Mouse (Mus musculus) kidney, postnatal 4 days (tissue): ENCODE measurements at regions not wholly inside any gene's neighbourhood (a gene's known extent, or its start where the extent isn't known, plus 50 kb on each side); places are given as distances from the start of the nearest gene placed in this dataset.

Experiments used
- DNase-seq, 2 experiments: peaks; one replicate each; pipeline ENCODE4 v3.0.0; 2021; ENCODE audit warnings: mixed read lengths in 2 of 2

DNA sequence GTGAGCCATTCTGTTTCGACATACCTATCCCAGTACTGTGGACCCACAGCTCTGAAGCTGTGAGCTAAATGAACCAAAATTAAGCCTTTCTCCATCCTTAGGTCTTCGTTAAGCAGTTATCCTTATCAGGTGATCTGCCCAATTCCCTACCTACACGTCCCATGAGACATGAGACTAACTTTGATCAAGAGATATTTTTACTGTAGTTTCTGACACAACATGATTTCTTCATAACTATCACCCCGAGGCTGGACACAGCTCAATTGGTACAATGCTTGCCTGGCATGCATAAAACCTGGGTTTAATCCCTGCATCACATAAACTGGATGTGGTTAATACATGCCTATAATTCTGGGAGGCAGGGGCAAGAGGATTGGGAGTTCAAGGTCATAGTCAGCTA is 82.2 kb upstream of the Elovl6 start:
- no peak for DNase-seq

DNA sequence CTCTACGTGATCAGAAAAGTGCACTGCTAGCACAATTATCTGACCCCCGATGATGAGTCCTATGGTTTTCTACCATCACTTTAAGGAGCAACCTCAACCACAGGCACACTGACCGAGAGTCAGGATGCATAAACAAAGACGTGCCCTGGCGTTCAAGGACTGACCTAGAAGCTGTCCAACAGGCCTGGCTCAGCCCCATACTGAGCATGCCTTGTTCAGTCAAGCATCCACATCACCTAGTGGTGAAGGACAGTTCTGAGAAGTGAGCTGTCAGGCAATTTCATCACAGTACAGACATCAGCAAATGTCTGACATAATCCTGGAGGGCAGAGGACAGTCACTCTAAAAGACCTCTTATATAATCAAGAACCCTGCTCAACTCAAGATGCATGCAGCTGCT is 81.5 kb upstream of the Elovl6 start:
- DNase-seq = peak in 1 of 2 experiments; percentile 6

DNA sequence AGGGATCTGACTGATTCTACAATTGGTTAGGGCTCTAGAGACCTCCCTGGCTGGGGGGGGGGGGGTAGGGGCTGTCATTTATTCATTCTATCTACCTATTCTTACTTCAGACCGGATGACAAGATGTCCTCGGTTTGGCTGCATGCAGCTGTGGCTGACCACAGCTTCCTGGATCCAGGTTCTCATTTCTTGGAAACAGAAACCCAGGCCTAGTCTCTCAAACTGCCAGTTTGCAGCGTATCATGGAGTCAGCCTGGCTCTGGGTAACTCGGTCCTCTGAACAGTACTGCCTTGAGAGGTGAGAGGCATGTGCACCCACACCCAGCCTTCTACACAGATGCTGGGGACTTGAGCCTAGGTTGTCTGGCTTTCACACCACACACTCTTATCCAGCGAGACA is 62.1 kb upstream of the Elovl6 start:
- no peak for DNase-seq

DNA sequence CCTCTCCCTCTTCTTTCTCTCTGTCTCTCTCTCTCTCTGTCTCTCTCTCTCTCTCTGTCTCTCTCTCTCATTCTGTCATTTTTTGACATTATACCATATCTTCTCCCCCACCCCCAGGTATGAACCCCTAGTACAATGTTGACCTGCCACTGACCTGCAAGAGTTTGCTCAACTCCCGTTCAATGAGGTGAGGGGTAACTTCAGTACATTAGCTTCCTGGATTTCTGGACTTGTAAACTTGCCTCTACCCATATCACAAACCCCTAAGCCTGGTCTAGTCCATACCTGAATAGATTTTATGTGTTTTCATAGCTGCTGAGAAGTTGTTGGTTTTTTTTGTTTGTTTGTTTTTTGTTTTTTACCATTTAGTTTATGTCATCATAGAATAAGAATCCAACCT is 60.8 kb upstream of the Elovl6 start:
- no peak for DNase-seq

DNA sequence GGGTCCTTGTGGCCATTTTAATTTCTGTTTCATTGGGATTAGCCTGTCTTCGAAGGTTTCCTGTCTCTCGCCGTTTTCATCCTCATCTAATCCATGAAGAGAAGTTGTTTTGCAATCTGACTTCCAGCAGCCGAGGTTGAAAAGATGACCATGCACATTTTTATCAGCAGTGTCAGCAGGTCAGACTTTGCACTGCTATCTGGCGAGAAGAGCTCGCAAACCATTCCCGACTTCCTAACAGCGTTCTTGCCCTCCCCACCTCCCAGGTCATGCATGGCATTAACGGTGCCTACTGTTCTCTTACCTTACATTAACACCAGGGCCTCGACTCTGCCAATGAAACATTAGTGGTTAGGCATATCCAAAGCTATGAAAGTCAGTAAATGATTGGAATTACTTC is 60.1 kb upstream of the Elovl6 start:
- DNase-seq = no peak

DNA sequence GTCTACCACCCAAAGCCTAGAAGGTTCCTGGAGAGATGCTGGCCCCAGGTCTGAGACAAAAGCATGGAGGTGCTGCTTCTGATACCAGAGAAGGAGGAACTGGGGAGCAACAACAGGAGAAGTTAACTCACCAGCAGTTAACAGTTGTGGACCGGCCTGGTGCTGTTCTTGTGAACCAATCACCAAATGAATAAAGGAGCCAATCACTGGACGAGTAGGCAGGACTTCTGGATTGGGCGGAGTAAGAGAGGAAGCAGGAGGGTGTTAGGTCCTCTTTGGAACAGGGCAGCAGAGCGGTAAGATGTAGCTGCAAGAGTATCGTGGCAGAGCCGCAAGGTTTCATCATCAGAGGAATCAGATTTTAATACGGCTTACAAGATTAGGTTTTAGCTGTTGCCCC is 57.7 kb upstream of the Elovl6 start:
- DNase-seq = no peak

DNA sequence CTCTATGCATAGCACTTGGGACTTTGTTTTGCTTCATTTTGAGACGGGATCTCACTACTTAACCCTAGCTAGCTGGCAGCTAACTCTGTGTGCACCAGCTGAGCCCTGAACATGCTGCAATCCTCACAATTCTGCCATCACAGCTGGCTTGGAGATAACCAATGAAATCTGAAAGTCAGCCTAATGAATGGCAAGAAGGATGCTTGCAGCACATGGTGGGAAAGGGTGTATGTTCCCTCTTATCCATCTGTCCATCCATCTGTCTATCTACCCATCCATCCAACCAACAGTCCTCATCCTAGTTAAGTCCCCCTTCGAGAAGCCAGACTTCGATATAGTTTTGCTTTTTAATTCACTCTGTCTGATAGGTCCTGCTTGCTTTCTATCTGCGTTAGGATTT is 55.9 kb upstream of the Elovl6 start:
- no peak for DNase-seq

DNA sequence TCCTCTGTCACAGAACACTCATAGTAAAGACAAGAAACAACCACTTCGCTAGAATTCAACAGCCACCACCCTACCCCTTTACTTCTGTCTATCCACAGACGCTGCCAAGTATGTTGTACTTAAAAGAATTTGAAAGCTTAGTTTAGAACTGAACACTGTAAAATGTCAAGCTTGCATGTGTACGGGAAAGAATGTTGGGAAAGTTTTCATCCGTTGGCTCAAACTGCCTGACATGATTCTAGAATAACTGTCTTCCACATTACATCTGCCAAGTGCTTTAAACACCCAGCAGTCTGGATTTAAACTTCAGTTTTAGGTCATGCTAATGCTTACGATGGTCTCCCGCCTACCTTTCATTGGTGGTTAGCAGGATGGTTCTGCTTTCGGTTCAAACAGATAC is 54.1 kb upstream of the Elovl6 start:
- DNase-seq = no peak

DNA sequence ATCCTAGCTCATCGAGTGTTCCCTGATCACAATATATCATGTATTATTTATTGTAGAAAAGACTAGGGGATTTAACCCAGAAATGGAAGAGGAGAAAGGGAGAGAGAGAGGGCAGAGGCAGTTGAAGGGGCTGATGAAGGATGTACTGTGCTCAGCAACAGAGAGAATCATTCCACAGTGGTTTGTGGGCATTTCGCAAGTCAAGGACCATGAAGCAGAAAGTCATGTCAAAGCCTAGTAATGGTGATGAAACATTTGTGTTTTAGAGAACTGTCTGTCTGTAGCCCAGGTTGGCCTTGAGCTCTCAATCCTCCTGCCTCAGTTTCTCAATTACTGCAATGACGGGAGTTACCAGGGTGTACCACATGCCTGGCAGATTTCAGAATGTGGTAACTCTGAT is 50.9 kb upstream of the Elovl6 start:
- no peak for DNase-seq
